ENCODE assay signal across 25 mouse cellular contexts in genomic region chr11:69260111-69260510, GRCm38 (mm10). TPM values are rescaled to one million over a fixed set of nuclear protein-coding genes. Genes with fewer than 3 reads are reported as not detected.
A peak's percentile ranks its signal among the peaks of the same experiment; 100 is the strongest.
DNase-seq lines count a peak whose midpoint lies in the region; ATAC-seq and TF ChIP-seq lines count a peak whose summit lies in the region.
"Had no signal": no experiment of that assay in that cellular context is flagged by ENCODE, and none has a peak within 500 bp of the region (broad histone marks: within the 10 kb centered on the region; RNA-seq: fewer than 3 reads in every experiment).

No protein-coding gene starts in this region.

- no peak overlapping the region for H3K4me2 ChIP-seq in CH12.LX (ENCODE audit: insufficient read depth, low read depth, poor library complexity, severe bottlenecking)
- H3K4me2 ChIP-seq in midbrain, postnatal 0 days (ENCODE audit: low read depth, low read length, poor library complexity, severe bottlenecking): no peak overlapping the region
- no peak overlapping the region for H3K4me2 ChIP-seq in lung, postnatal 0 days (replicated peaks; ENCODE audit: low read depth, low read length)
- H3K4me2 ChIP-seq: embryonic facial prominence, embryonic 12.5 days; forebrain, embryonic 12.5 days; heart, embryonic 13.5 days had no signal

- no peak for TF ChIP-seq RAD21 in CH12.LX (IDR thresholded peaks at IDR 0.05; ENCODE audit: low read depth, low read length)

- ATAC-seq in midbrain, postnatal 0 days (ENCODE audit: low FRiP score): no peak
- no peak for ATAC-seq in lung, postnatal 0 days
- ATAC-seq: activated CD4-positive, CD25-positive, alpha-beta regulatory T cell, adult 4 months; forebrain, postnatal 0 days; hindbrain, embryonic 16.5 days; inflammation-experienced regulatory T-cells, adult 6 months; intestine, postnatal 0 days had no signal

- peak; percentile 73 for TF ChIP-seq EP300 in CH12.LX (IDR thresholded peaks at IDR 0.05; ENCODE audit: low read length)
- TF ChIP-seq EP300 in lung, postnatal 0 days (IDR thresholded peaks at IDR 0.05): no peak

- no peak overlapping the region for H3K9ac ChIP-seq in CH12.LX (ENCODE audit: insufficient read depth, low read depth)
- H3K9ac ChIP-seq in midbrain, postnatal 0 days (replicated peaks; ENCODE audit: low read length, poor library complexity, severe bottlenecking): no peak overlapping the region
- no peak overlapping the region for H3K9ac ChIP-seq in lung, postnatal 0 days (replicated peaks; ENCODE audit: low read depth)
- H3K9ac ChIP-seq: embryonic facial prominence, embryonic 12.5 days; forebrain, embryonic 12.5 days; forebrain, postnatal 0 days; heart, embryonic 13.5 days had no signal

- no peaks in the 10 kb centered on the region for H3K79me2 ChIP-seq in CH12.LX (replicated peaks; ENCODE audit: control insufficient read depth, extremely low read depth, insufficient read depth, poor library complexity, severe bottlenecking)

- DNase-seq in adrenal gland, postnatal 36 days: peak; percentile 56 to 57
- DNase-seq in adrenal gland, postnatal 14 days: no peak
- no peak for DNase-seq in CH12.LX (ENCODE audit: extremely low read depth)
- DNase-seq in brain, adult 2 months (ENCODE audit: low read depth, low spot score): peak; percentile 50
- no peak for DNase-seq in spleen, postnatal 14 days (ENCODE audit: low spot score in 2 of 2)
- DNase-seq in midbrain, postnatal 0 days (ENCODE audit: low spot score): no peak
- DNase-seq in lung, postnatal 0 days (ENCODE audit: low spot score): no peak
- DNase-seq: cerebellum, adult 8-10 months; cerebellum, postnatal 14 days; forebrain, postnatal 0 days; gastrocnemius, postnatal 25 days; heart, postnatal 36 days; kidney, adult 8-10 months had no signal

- no peak overlapping the region for H3K4me3 ChIP-seq in CH12.LX (replicated peaks in 1 of 3; ENCODE audit: low read depth in 2 of 3, low read length in 2 of 3, poor library complexity in 1 of 3)
- no peak overlapping the region for H3K4me3 ChIP-seq in midbrain, postnatal 0 days (ENCODE audit: low read depth, low read length)
- H3K4me3 ChIP-seq in lung, postnatal 0 days (ENCODE audit: low read depth, low read length): no peak overlapping the region
- H3K4me3 ChIP-seq: embryonic facial prominence, embryonic 12.5 days; forebrain, embryonic 12.5 days; heart, embryonic 13.5 days had no signal

- peaks cover 5% of the 10 kb centered on the region for H3K27me3 ChIP-seq in CH12.LX (replicated peaks)
- H3K27me3 ChIP-seq in midbrain, postnatal 0 days (ENCODE audit: insufficient read depth, low read length): no peaks in the 10 kb centered on the region
- no peaks in the 10 kb centered on the region for H3K27me3 ChIP-seq in lung, postnatal 0 days (replicated peaks; ENCODE audit: insufficient read depth, low read length)
- H3K27me3 ChIP-seq: embryonic facial prominence, embryonic 12.5 days; forebrain, embryonic 12.5 days had no signal

- TF ChIP-seq CTCF in CH12.LX (conservative IDR thresholded peaks at IDR 0.05 in 1 of 2, IDR thresholded peaks at IDR 0.05 in 1 of 2; ENCODE audit: low read depth in 2 of 2, low read length in 2 of 2): no peak
- TF ChIP-seq CTCF in midbrain, postnatal 0 days (IDR thresholded peaks at IDR 0.05): no peak
- no peak for TF ChIP-seq CTCF in lung, postnatal 0 days (IDR thresholded peaks at IDR 0.05)

- H3K9me3 ChIP-seq in CH12.LX (replicated peaks; ENCODE audit: low read length): no peaks in the 10 kb centered on the region
- H3K9me3 ChIP-seq in midbrain, postnatal 0 days (ENCODE audit: low read length): no peaks in the 10 kb centered on the region
- no peaks in the 10 kb centered on the region for H3K9me3 ChIP-seq in lung, postnatal 0 days (ENCODE audit: low read length)
- H3K9me3 ChIP-seq: embryonic facial prominence, embryonic 12.5 days; forebrain, embryonic 12.5 days; G1E; heart, embryonic 13.5 days had no signal

- H3K27ac ChIP-seq in CH12.LX (ENCODE audit: insufficient read depth, low read depth): no peak overlapping the region
- no peak overlapping the region for H3K27ac ChIP-seq in midbrain, postnatal 0 days (ENCODE audit: low read depth, low read length)
- H3K27ac ChIP-seq in lung, postnatal 0 days (ENCODE audit: low read length): no peak overlapping the region
- H3K27ac ChIP-seq: embryonic facial prominence, embryonic 12.5 days; forebrain, embryonic 12.5 days; heart, embryonic 13.5 days; kidney, postnatal 0 days had no signal

- WGBS in midbrain, postnatal 0 days: 92% methylated on average over 1 of the region's 1 CpGs
- WGBS in lung, postnatal 0 days: 100% methylated on average over 1 of the region's 1 CpGs

- peaks cover 6 to 26% of the 10 kb centered on the region in 2 experiments for H3K4me1 ChIP-seq in CH12.LX (ENCODE audit: control insufficient read depth in 1 of 2, insufficient read depth in 2 of 2)
- no peaks in the 10 kb centered on the region for H3K4me1 ChIP-seq in midbrain, postnatal 0 days (ENCODE audit: insufficient read depth, low read length)
- H3K4me1 ChIP-seq in lung, postnatal 0 days (ENCODE audit: insufficient read depth, low read depth, low read length): no peaks in the 10 kb centered on the region
- H3K4me1 ChIP-seq: embryonic facial prominence, embryonic 12.5 days; forebrain, embryonic 12.5 days had no signal

- no peaks in the 10 kb centered on the region for H3K36me3 ChIP-seq in CH12.LX (replicated peaks in 1 of 2; ENCODE audit: control insufficient read depth in 1 of 2, insufficient read depth in 1 of 2, low read length in 1 of 2)
- H3K36me3 ChIP-seq in midbrain, postnatal 0 days (ENCODE audit: insufficient read depth, low read length): no peaks in the 10 kb centered on the region
- H3K36me3 ChIP-seq in lung, postnatal 0 days (ENCODE audit: insufficient read depth, low read length): no peaks in the 10 kb centered on the region
- H3K36me3 ChIP-seq: embryonic facial prominence, embryonic 12.5 days; forebrain, embryonic 12.5 days; G1E; heart, embryonic 13.5 days had no signal

- dilution Hi-C loops in CH12.LX (cut with MboI; ENCODE audit: extremely low pct_ligation_motif_present, extremely low pct_unique_long_range_greater_than_20kb, low sequenced_read_pairs): no loop called here

- in situ Hi-C loops in CH12.LX (cut with MboI; ENCODE audit: low pct_ligation_motif_present, low pct_unique_long_range_greater_than_20kb, low sequenced_read_pairs): no loop called here

- no peak for TF ChIP-seq POLR2A in CH12.LX (IDR thresholded peaks at IDR 0.05; ENCODE audit: low read depth, low read length)

TF ChIP-seq in CH12.LX, 34 proteins besides CTCF, POLR2A, EP300 and RAD21:
- TF ChIP-seq KAT2A (IDR thresholded peaks at IDR 0.05; ENCODE audit: insufficient replicate concordance, low read length) (no peak), ZC3H11A (IDR thresholded peaks at IDR 0.05; ENCODE audit: low read depth, low read length) (no peak), ZKSCAN1 (IDR thresholded peaks at IDR 0.05; ENCODE audit: borderline replicate concordance, low read depth, low read length) (no peak), MAFK (IDR thresholded peaks at IDR 0.05; ENCODE audit: insufficient replicate concordance, low read length) (0 out of 2 replicates have a peak, but pooled peaks have one; percentile 3), JUND (conservative IDR thresholded peaks at IDR 0.05; ENCODE audit: low read depth, low read length) (peak; percentile 62; the same call in 1 of the 2 replicates), JUN (IDR thresholded peaks at IDR 0.05; ENCODE audit: insufficient read depth, low read depth, low read length) (peak; percentile 46), IRF4 (IDR thresholded peaks at IDR 0.05; ENCODE audit: low read depth, low read length) (peak; percentile 74), RCOR1 (conservative IDR thresholded peaks at IDR 0.05; ENCODE audit: low read depth, low read length) (no peak), UBTF (IDR thresholded peaks at IDR 0.05; ENCODE audit: low read depth, low read length) (no peak), MYC (IDR thresholded peaks at IDR 0.05; ENCODE audit: low read depth, low read length) (no peak; the same call in 1 of the 2 replicates), ZMIZ1 (IDR thresholded peaks at IDR 0.05; ENCODE audit: low read depth, low read length) (no peak), GABPA (IDR thresholded peaks at IDR 0.05; ENCODE audit: insufficient replicate concordance, low read depth, low read length) (no peak), BHLHE40 (IDR thresholded peaks at IDR 0.05; ENCODE audit: low read depth, low read length) (no peak), MAZ (IDR thresholded peaks at IDR 0.05; ENCODE audit: low read depth, low read length) (no peak), TCF12 (IDR thresholded peaks at IDR 0.05; ENCODE audit: low read depth, low read length) (no peak), SMC3 (IDR thresholded peaks at IDR 0.05; ENCODE audit: low read depth, low read length) (no peak), ETS1 (conservative IDR thresholded peaks at IDR 0.05; ENCODE audit: low read depth, low read length) (no peak)

RNA-seq across cellular contexts. Expression of gene Gucy2e, which starts 23.3 kb away (rescaled TPM):
- not detected for total RNA-seq in adrenal gland, postnatal 36 days (2021)
- total RNA-seq in adrenal gland, postnatal 14 days (2021): not detected in 2 replicates
- total RNA-seq in CH12.LX (2012; rRNA removed) (not detected in 2 replicates), CH12.LX (2014; rRNA removed) (0.03 TPM in 1 of 2 replicates, not detected in the other)
- polyA plus RNA-seq in CH12.LX (2012; ENCODE audit: insufficient read length, low read depth): not detected in 2 replicates
- 1.3 and 1.4 TPM in 2 replicates for total RNA-seq in midbrain, postnatal 0 days (2014; rRNA removed)
- 0.97 and 1.0 TPM in 2 replicates for polyA plus RNA-seq in midbrain, postnatal 0 days (2015; fragmentation: Nextera tagmentation; extraction: Ambion mirVana)
- 0.04 TPM in 1 of 2 replicates, not detected in the other for polyA plus RNA-seq in lung, postnatal 0 days (2015; fragmentation: Nextera tagmentation; extraction: Ambion mirVana)
- total RNA-seq: gastrocnemius, adult 18-20 months; gastrocnemius, postnatal 25 days; granulocyte monocyte progenitor cell, adult 5-6 weeks had no signal
- polyA plus RNA-seq: G1E; hindbrain, embryonic 11.5 days had no signal

Comparison
In these comparisons a context has a peak if more than half of its experiments do, and no peak if none do; other contexts are left out.
1. DNase-seq: peak in adrenal gland, postnatal 36 days (2 of 2) and brain, adult 2 months (single experiment); none in adrenal gland, postnatal 14 days (single experiment), CH12.LX (single experiment), spleen, postnatal 14 days (0 of 2), midbrain, postnatal 0 days (single experiment) and lung, postnatal 0 days (single experiment).